ENCODE assay signal across 8 mouse cellular contexts in the genomic region with DNA sequence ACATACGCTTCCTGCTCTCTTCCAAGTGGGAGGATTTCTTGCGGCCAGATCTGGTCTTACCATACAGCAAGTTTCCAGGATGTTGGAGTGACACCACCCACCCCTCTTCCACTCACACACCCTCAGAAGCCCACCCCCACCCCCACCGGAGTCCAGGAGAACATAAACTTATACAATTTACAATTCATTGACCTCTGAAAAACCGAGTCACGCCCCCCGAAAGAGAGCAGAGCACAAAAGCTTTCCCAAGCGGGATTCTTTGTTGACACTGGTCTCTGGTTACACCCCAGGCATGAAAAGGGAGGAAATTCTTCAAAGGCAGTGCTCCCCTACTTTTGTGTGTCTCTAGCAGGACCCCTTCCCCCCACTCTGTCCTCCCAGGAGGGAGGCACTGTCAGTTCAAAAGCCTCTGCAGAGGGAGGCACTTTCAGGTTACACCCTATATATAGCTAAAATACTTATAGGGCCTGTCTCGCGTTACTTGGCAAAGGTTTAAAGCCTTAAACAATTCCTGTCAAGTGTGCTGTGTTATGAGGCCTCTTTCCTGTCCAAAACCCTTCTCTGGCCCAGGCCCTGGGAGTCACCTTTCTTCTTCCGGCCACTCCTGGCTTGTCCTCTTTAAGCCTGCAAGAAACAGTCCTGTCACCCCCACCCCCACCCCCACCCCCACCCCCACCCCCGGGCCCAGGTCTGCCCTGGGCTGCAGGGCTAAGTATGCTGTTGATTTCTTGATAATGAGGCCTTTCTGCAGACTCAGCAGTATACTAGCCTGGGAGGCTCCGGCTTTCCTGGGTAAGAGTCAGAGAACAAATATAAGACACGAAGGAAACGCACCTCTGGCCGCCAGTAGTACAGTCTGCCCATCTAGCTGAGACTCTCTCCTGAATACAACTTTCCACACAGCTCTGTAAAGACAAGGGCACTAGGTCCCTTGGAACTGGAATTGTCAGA.
DNase-seq lines count a peak whose midpoint lies in the region; ATAC-seq and TF ChIP-seq lines count a peak whose summit lies in the region.

No protein-coding gene starts in this region.

- peaks cover 15% of the 10 kb centered on the region; the same call in 1 of the 2 replicates for H3K4me1 ChIP-seq in G1E (ENCODE audit: insufficient read depth, low read depth, low read length)
- peaks cover 30% of the 10 kb centered on the region for H3K4me1 ChIP-seq in embryonic facial prominence, embryonic 13.5 days
- H3K4me1 ChIP-seq in intestine, embryonic 15.5 days (replicated peaks), result peaks cover 14% of the 10 kb centered on the region

- no peaks in the 10 kb centered on the region for H3K36me3 ChIP-seq in G1E (replicated peaks)
- H3K36me3 ChIP-seq in embryonic facial prominence, embryonic 13.5 days, result no peaks in the 10 kb centered on the region
- H3K36me3 ChIP-seq in intestine, embryonic 15.5 days, result no peaks in the 10 kb centered on the region

- no peak overlapping the region for H3K9ac ChIP-seq in embryonic facial prominence, embryonic 13.5 days
- H3K9ac ChIP-seq in intestine, embryonic 15.5 days, result no peak overlapping the region

- peak; percentile 13 for DNase-seq in G1E (ENCODE audit: low spot score)
- peak; percentile 68 for DNase-seq in mesoderm, embryonic 11.5 days (ENCODE audit: low read depth, low spot score)
- no peak for DNase-seq in adrenal gland, postnatal 36 days
- DNase-seq in urinary bladder, adult 2 months (ENCODE audit: low spot score), result no peak
- no peak for DNase-seq in layer of hippocampus, postnatal 14 days (ENCODE audit: low spot score in 2 of 2)
- no peak for DNase-seq in layer of hippocampus, adult 11-12 months (ENCODE audit: low spot score)

- 8% methylated on average over 15 of the region's 15 CpGs for WGBS in embryonic facial prominence, embryonic 13.5 days
- WGBS in intestine, embryonic 15.5 days, result 17% methylated on average over 15 of the region's 15 CpGs

- H3K4me2 ChIP-seq in embryonic facial prominence, embryonic 13.5 days, result 0 out of 2 replicates have a peak overlapping the region, but pooled peaks have one; percentile 7
- H3K4me2 ChIP-seq in intestine, embryonic 15.5 days (replicated peaks), result no peak overlapping the region

- TF ChIP-seq CTCF in G1E (IDR thresholded peaks at IDR 0.05; ENCODE audit: low read depth, low read length), result no peak

- no peak for ATAC-seq in G1E (ENCODE audit: extremely low read depth, insufficient number of reproducible peaks, low FRiP score, poor library complexity, severe bottlenecking)
- 0 out of 2 replicates have a peak, but pooled peaks have one; percentile 38 for ATAC-seq in embryonic facial prominence, embryonic 13.5 days (ENCODE audit: insufficient number of reproducible peaks, insufficient read depth, low FRiP score, low TSS enrichment, low read depth)
- ATAC-seq in intestine, embryonic 15.5 days, result peak; percentile 79

- peak overlapping the region; percentile 56 for H3K27ac ChIP-seq in embryonic facial prominence, embryonic 13.5 days
- H3K27ac ChIP-seq in intestine, embryonic 15.5 days, result peak overlapping the region; percentile 38

- H3K9me3 ChIP-seq in G1E (replicated peaks), result no peaks in the 10 kb centered on the region
- no peaks in the 10 kb centered on the region for H3K9me3 ChIP-seq in embryonic facial prominence, embryonic 13.5 days
- no peaks in the 10 kb centered on the region for H3K9me3 ChIP-seq in intestine, embryonic 15.5 days

- no peak overlapping the region for H3K4me3 ChIP-seq in G1E (ENCODE audit: low read depth, low read length)
- no peak overlapping the region for H3K4me3 ChIP-seq in embryonic facial prominence, embryonic 13.5 days
- H3K4me3 ChIP-seq in intestine, embryonic 15.5 days (replicated peaks), result no peak overlapping the region

- no peaks in the 10 kb centered on the region for H3K27me3 ChIP-seq in G1E (ENCODE audit: insufficient read depth, low read length)
- H3K27me3 ChIP-seq in embryonic facial prominence, embryonic 13.5 days, result no peaks in the 10 kb centered on the region
- H3K27me3 ChIP-seq in intestine, embryonic 15.5 days (replicated peaks), result no peaks in the 10 kb centered on the region

Comparison
In these comparisons a context has a peak if more than half of its experiments do, and no peak if none do; other contexts are left out.
1. DNase-seq: peak in G1E (single experiment) and mesoderm, embryonic 11.5 days (single experiment); none in adrenal gland, postnatal 36 days (0 of 2), urinary bladder, adult 2 months (single experiment), layer of hippocampus, postnatal 14 days (0 of 2) and layer of hippocampus, adult 11-12 months (single experiment).